Mouse (Mus musculus) heart, embryonic 13.5 days (tissue): Measurements from ENCODE around the gene Gdap1l1. TPM values are rescaled to one million over a fixed set of nuclear protein-coding genes. Genes with fewer than 3 reads are reported as not detected.
A peak's percentile ranks its signal among the peaks of the same experiment; 100 is the strongest.

Experiments
- ATAC-seq: fragments of 200-750 bp; cut with Nextera tagmentation; 2 replicates; pipeline ENCODE4 v1.8.0; 2017; ENCODE audit warnings: moderate TSS enrichment; ENCODE audit not compliant: insufficient number of reproducible peaks, low FRiP score, low TSS enrichment; ENCODE audit errors: extremely low read depth
- H3K27ac ChIP-seq: fragments of 300-500 bp; sonication (generic); replicated peaks from 2 replicates; pipeline ENCODE4 v1.5.1; 2015; ENCODE audit warnings: moderate library complexity, mild to moderate bottlenecking, inconsistent platforms
- H3K27me3 ChIP-seq: fragments of 300-500 bp; sonication (generic); replicated peaks from 2 replicates; pipeline ENCODE4 v1.6.1; 2015; ENCODE audit warnings: mild to moderate bottlenecking, inconsistent platforms
- H3K36me3 ChIP-seq: fragments of 300-500 bp; sonication (generic); 2 replicates; pipeline ENCODE4 v1.6.1; 2015; ENCODE audit warnings: mild to moderate bottlenecking, inconsistent platforms
- H3K4me1 ChIP-seq: fragments of 300-500 bp; sonication (generic); 2 replicates; pipeline ENCODE4 v1.6.1; 2015; ENCODE audit warnings: inconsistent platforms
- H3K4me2 ChIP-seq: fragments of 300-500 bp; sonication (generic); 2 replicates; pipeline ENCODE4 v1.6.1; 2015; ENCODE audit warnings: inconsistent platforms, mild to moderate bottlenecking, moderate library complexity
- H3K4me3 ChIP-seq: fragments of 300-500 bp; sonication (generic); 2 replicates; pipeline ENCODE4 v1.5.1; 2015; ENCODE audit warnings: moderate library complexity, mild to moderate bottlenecking, inconsistent platforms
- H3K9ac ChIP-seq: fragments of 300-500 bp; sonication (generic); 2 replicates; pipeline ENCODE4 v1.6.1; 2015; ENCODE audit warnings: inconsistent platforms, mild to moderate bottlenecking, moderate library complexity
- H3K9me3 ChIP-seq: fragments of 300-500 bp; sonication (generic); 2 replicates; pipeline ENCODE4 v1.6.1; 2016; ENCODE audit warnings: inconsistent platforms
- WGBS: fragments of 180-500 bp; shearing (Covaris S2); methylation state at CpG from one replicate; pipeline ENCODE4 v1.1.7; 2015; ENCODE audit warnings: mixed read lengths; 5-methylcytosine and 5-hydroxymethylcytosine counted together
- polyA plus RNA-seq: library from polyadenylated mRNA; unstranded; fragments of >200 nt; fragmentation: Nextera tagmentation; extraction: Ambion mirVana; gene quantifications from 2 replicates; pipeline ENCODE4 v1.2.1, GENCODE M21; 2015

The Gdap1l1 gene
- polyA plus RNA-seq, 1 experiment from 2014 or later: 0.48 TPM

- Histone ChIP-seq H3K4me1 (peaks cover 48% of the 10 kb centered on the region), H3K4me2 (peak overlapping the region; percentile 39), H3K9ac (peak overlapping the region; percentile 37; the same call in 1 of the 2 replicates), H3K4me3 (no peak overlapping the region), H3K27ac (peak overlapping the region; percentile 81), H3K36me3 (peaks cover 27% of the 10 kb centered on the region), H3K9me3 (no peaks in the 10 kb centered on the region), H3K27me3 (peaks cover 7% of the 10 kb centered on the region)
- peak; percentile 6; the same call in 1 of the 2 replicates for ATAC-seq
- WGBS: 33% methylated on average over 6 of the region's 6 CpGs
Measured at GRCm38 (mm10) chr2:163464562-163464961, 26.3 kb downstream of the Gdap1l1 start.

DNA sequence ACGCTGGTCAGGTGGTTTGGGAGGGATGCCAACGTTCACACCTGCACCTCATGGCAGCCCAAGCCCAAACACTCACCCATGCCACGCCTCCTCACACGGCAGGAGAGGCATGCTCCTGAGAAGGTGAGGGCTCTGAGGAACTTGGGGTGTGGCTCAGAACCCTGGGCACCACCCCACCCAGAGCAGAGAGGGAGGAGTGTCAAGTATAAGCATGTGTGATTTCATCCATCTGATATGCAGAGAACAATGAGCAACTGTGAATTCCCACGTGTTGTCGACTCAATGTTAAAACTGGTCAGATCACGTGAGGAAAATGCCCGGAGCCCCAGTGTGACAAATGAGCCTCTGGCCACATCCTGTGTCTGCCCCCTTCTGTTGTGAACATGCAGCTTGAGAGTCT lies 28.5 kb downstream of the Gdap1l1 start:
- no peak overlapping the region for H3K4me3 ChIP-seq
- peaks cover 30% of the 10 kb centered on the region for H3K36me3 ChIP-seq
- ATAC-seq: no peak
- no peak overlapping the region for H3K9ac ChIP-seq
- no peaks in the 10 kb centered on the region for H3K27me3 ChIP-seq
- H3K4me2 ChIP-seq: no peak overlapping the region
- WGBS: 63% methylated on average over 8 of the region's 8 CpGs
- H3K9me3 ChIP-seq: no peaks in the 10 kb centered on the region
- peaks cover 56% of the 10 kb centered on the region for H3K4me1 ChIP-seq
- H3K27ac ChIP-seq: no peak overlapping the region

DNA sequence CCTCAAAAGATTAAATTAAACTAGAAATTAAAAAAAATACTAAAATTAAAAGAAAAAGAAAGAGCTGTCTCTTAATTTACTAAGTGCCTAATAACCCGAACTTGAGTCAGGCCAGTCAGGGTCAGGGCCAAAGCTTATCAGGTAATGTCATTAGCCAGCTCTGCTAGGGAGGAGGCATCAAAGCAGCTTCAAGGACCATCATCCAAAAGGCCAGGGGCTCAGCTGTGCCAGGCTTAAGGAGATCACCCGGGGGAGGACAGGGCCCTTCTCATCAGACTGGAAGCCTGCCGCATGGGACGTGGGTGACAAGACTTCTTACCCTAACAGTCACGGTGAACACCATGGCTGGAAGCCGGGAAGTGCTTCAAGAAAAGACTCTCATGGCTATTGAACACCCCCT lies 29.3 kb downstream of the Gdap1l1 start:
- Histone ChIP-seq H3K27ac (no peak overlapping the region), H3K4me2 (no peak overlapping the region), H3K9ac (no peak overlapping the region), H3K27me3 (no peaks in the 10 kb centered on the region), H3K36me3 (peaks cover 30% of the 10 kb centered on the region), H3K9me3 (no peaks in the 10 kb centered on the region), H3K4me1 (peaks cover 54% of the 10 kb centered on the region), H3K4me3 (no peak overlapping the region)
- no peak for ATAC-seq
- WGBS: 71% methylated on average over 6 of the region's 6 CpGs

DNA sequence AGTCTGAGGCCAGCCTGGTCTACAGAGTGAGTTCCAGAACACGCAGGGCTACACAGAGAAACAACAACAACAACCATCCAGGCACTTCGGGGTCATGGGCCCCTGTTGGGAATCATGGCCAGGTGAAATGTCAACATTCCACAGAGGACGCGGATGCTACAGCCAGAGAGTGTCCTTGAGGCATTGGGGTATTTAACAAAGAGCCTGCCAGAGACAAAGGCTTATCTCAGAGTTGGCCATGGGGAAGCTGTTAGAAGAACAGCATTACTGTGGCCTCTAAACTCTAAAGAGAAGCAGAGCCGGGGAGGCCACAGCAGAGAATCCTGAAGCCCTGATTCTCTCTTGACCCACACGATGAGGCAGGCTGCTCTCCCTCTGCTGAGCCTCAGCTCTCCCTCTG lies 30.6 kb downstream of the Gdap1l1 start:
- H3K4me1 ChIP-seq: peaks cover 41% of the 10 kb centered on the region
- no peak overlapping the region for H3K27ac ChIP-seq
- H3K27me3 ChIP-seq: no peaks in the 10 kb centered on the region
- no peak overlapping the region for H3K4me2 ChIP-seq
- no peaks in the 10 kb centered on the region for H3K9me3 ChIP-seq
- peaks cover 30% of the 10 kb centered on the region for H3K36me3 ChIP-seq
- no peak overlapping the region for H3K4me3 ChIP-seq
- no peak overlapping the region for H3K9ac ChIP-seq
- no peak for ATAC-seq
- 81% methylated on average over 6 of the region's 6 CpGs for WGBS

DNA sequence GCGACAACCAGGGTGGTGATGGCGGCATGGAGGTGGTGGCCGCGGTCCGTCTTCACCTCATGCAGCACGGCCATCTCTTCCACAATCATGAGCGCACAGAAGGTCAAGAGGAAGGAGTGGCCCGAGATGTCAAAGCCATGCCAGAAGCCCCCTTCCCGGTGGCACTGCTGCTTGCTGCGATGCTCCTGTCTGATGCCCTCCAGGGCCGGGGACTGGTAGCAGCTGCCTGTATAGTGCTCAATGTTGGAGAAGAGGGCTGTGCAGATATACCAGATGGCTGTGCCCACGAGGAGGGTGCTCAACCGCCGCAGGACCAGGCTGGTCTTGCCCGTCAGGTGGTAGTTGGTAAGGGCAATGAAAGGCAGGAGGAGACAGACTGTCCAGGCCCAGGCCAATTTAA lies 31.4 kb downstream of the Gdap1l1 start:
- Histone ChIP-seq H3K9ac (no peak overlapping the region), H3K4me1 (peaks cover 33% of the 10 kb centered on the region), H3K27me3 (no peaks in the 10 kb centered on the region), H3K4me2 (no peak overlapping the region), H3K36me3 (peaks cover 30% of the 10 kb centered on the region), H3K4me3 (no peak overlapping the region), H3K9me3 (no peaks in the 10 kb centered on the region), H3K27ac (no peak overlapping the region)
- 89% methylated on average over 15 of the region's 15 CpGs for WGBS
- no peak for ATAC-seq

DNA sequence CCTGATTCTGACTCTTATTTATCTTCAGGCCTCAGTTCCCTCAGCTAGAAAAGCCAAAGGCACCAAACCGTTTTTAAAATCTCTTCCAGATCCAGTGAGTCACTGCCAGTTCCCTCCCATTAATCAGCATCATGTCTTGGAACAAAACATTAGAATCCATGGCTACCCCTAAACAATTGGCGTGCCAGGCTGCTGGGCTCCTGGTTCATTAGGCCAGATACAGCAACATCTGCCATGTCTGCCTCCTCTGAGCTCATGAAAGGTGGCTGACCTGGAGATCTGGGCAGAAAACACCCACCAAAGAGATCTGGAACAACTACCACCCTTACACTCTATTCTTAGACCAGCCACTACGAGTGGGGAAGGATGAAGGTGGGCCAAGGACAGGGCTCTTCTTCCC lies 32.9 kb downstream of the Gdap1l1 start:
- peak overlapping the region; percentile 84 for H3K4me3 ChIP-seq
- peak overlapping the region; percentile 89 for H3K4me2 ChIP-seq
- no peak overlapping the region for H3K27ac ChIP-seq
- H3K9me3 ChIP-seq: no peaks in the 10 kb centered on the region
- H3K9ac ChIP-seq: peak overlapping the region; percentile 92
- H3K27me3 ChIP-seq: no peaks in the 10 kb centered on the region
- peaks cover 19% of the 10 kb centered on the region for H3K4me1 ChIP-seq
- peaks cover 30% of the 10 kb centered on the region for H3K36me3 ChIP-seq
- WGBS: 64% methylated on average over 3 of the region's 3 CpGs
- ATAC-seq: no peak

- H3K27ac ChIP-seq: peak overlapping the region; percentile 73
- no peaks in the 10 kb centered on the region; the same call in 1 of the 2 replicates for H3K27me3 ChIP-seq
- H3K4me1 ChIP-seq: peaks cover 12% of the 10 kb centered on the region
- 6% methylated on average over 36 of the region's 36 CpGs for WGBS
- peak overlapping the region; percentile 92 for H3K9ac ChIP-seq
- H3K36me3 ChIP-seq: peaks cover 24% of the 10 kb centered on the region
- no peaks in the 10 kb centered on the region for H3K9me3 ChIP-seq
- peak overlapping the region; percentile 89 for H3K4me2 ChIP-seq
- peak; percentile 42 for ATAC-seq
- peak overlapping the region; percentile 84 for H3K4me3 ChIP-seq
Measured at GRCm38 (mm10) chr2:163471710-163472465, 33.6 kb downstream of the Gdap1l1 start.

DNA sequence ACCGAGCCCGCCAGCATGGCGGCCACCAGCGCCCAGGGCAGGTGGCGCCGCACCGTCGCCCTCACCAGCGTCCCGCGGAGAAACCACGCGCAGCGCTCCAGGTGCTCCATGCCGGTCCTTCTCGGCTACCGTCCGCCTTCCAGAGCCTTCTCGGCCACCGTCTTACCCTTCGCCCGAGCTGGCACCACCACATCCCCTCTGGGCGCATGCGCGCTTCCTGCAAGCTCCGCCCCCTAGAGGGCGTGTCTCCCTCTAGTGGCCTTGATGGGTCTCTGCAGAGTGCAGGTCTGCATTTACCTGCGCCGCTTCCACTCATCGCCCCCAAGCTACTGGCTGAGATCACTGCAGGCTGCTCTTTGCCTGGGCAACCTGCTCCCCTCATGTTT lies 34.2 kb downstream of the Gdap1l1 start, which contains the start of gene Fitm2:
Gene Fitm2 (minus strand): TSS at position 164 of the 386 bp plus-strand sequence.
- Histone ChIP-seq H3K9me3 (no peaks in the 10 kb centered on the region), H3K4me1 (peaks cover 11% of the 10 kb centered on the region), H3K4me3 (peak within 1 kb of the TSS; percentile 84), H3K4me2 (peak within 1 kb of the TSS; percentile 89), H3K27ac (peak within 1 kb of the TSS; percentile 73), H3K9ac (peak within 1 kb of the TSS; percentile 92), H3K36me3 (peaks cover 24% of the 10 kb centered on the region), H3K27me3 (no peaks in the 10 kb centered on the region; the same call in 1 of the 2 replicates)
- WGBS: under 1% methylated on average over 30 of the region's 30 CpGs
- ATAC-seq: peak; percentile 94

DNA sequence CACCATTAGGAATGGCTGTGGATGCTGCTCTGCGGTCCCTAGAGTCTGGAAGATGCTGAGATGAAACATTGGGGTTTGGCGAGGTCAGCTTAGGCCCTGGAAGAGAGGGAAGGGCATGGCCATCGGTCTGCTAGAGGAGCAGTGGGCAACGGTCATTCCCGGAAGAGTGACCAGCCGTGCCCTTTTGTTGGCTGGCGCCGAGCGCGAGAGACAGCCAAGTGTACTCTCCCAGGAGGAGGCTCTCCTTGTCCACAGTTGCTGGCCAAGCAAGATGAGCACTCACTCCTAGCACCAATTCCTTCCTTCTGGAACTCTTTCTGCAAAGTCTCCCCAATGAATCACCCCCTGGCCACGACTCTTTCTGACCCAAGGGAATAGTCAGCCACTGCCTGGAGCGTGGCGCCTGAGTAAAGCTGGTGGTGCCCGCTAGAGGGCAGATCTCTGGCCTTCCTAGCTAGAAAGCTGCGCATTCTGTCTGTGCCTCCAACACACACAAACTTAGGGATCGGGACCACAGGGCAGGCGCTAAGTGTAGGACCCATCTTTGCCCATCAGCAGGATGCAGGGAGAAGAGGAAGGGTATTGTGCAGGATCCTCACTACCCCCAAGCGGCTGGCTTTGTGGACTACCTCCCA lies 42.0 kb downstream of the Gdap1l1 start:
- peaks cover 51% of the 10 kb centered on the region for H3K27me3 ChIP-seq
- ATAC-seq: no peak
- no peak overlapping the region for H3K4me2 ChIP-seq
- H3K27ac ChIP-seq: no peak overlapping the region
- peaks cover 9% of the 10 kb centered on the region for H3K4me1 ChIP-seq
- H3K9ac ChIP-seq: no peak overlapping the region
- no peaks in the 10 kb centered on the region for H3K9me3 ChIP-seq
- no peaks in the 10 kb centered on the region for H3K36me3 ChIP-seq
- H3K4me3 ChIP-seq: no peak overlapping the region
- WGBS: 48% methylated on average over 18 of the region's 18 CpGs

DNA sequence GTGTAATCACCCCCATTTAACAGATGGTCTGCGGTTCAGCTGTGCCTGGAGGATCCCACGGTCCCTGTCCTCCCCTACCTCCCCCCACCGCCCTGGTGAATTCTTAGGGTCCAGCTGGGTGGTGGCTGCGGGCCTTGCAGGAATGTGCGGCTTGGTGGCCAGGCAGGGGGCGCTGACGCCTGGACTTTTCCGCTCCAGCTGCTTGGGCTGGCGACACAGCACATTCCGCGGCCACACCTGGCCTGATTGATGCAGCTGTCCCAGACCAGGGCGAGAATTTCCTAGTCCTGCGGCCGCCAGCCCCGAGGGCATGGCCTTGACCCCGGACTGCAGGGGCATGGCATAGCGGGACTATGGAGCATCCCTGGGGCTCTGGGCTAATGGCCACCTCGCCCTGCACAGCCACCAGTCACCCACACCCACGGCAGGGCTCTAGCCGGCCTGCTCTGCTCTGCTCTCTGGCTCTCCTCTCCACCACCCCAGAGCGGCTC lies 43.3 kb downstream of the Gdap1l1 start:
- WGBS: 2% methylated on average over 20 of the region's 21 CpGs
- Histone ChIP-seq H3K9ac (peak overlapping the region; percentile 42; the same call in 1 of the 2 replicates), H3K36me3 (no peaks in the 10 kb centered on the region), H3K4me1 (peaks cover 9% of the 10 kb centered on the region), H3K4me2 (peak overlapping the region; percentile 68), H3K9me3 (no peaks in the 10 kb centered on the region), H3K27ac (no peak overlapping the region), H3K27me3 (peaks cover 51% of the 10 kb centered on the region), H3K4me3 (peak overlapping the region; percentile 40)
- no peak for ATAC-seq

DNA sequence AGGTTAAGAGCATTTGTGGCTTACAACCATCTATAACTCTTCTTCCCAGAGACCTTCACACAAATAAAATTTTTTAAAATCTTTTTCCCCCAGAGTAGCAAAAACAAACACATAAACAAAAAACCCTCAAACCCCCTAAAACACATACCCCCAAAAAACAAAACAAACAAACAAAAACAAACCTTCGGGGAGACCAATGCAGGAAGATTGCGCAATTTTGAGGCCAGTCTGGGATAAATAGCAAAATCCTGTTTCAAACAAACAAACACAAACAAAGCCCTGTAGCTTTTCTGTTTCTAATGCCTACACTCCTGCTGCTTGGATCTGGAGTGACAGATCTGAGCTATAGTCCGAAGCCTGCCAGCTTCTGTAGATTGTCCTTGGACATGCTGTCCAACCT lies 49.1 kb downstream of the Gdap1l1 start:
- no peak overlapping the region for H3K9ac ChIP-seq
- no peak overlapping the region for H3K4me2 ChIP-seq
- no peak for ATAC-seq
- WGBS: 71% methylated on average over 3 of the region's 3 CpGs
- H3K9me3 ChIP-seq: no peaks in the 10 kb centered on the region
- no peak overlapping the region for H3K4me3 ChIP-seq
- H3K27ac ChIP-seq: no peak overlapping the region
- no peaks in the 10 kb centered on the region for H3K4me1 ChIP-seq
- H3K27me3 ChIP-seq: peaks cover 29% of the 10 kb centered on the region
- H3K36me3 ChIP-seq: no peaks in the 10 kb centered on the region
